Mouse (Mus musculus): ENCODE measurements around the gene Fgb.

DNA sequence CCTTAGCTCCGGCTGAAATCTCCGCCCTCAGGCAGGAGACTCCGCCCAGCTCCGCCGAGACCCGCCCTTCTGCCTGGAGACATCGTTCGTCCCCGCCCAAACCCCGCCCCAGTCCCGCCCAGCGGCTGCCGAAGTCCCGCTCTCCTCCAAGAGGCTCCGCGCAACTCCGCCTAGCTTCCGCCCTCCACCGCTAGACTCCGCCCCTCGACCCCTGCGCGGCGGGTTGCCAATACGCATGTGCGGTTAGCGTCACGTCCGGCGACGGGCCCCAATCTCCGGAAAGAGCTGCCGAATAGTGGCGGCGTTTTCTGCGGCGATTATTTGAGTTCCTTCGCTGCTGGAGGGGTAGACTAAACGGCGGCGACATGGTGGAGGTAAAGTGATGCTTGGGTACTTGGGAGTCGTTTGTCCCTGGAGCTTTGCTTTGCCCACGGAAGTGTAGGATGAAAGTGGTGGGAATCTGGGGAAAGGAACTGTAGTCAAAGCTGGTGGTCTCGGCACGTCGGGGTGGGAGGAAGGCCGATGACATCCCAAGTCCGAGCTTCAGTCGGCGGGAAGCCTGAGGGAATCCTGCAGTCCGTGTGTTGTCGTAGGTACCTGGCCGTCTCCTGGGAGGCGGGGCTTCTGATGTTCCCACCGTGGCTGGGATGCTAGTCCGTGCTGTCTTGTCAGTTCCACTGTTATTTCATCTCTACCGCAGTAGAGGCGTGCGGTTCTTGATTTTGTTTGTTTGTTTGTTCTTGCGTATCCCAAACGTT is 5.8 kb upstream of the Fgb start, which contains the start of gene Plrg1:
- TF ChIP-seq CTCF (IDR thresholded peaks at IDR 0.05; ENCODE audit: low read depth, low read length) (no peak), GATA1 (IDR thresholded peaks at IDR 0.05; ENCODE audit: borderline replicate concordance, low read length) (no peak), TAL1 (conservative IDR thresholded peaks at IDR 0.05; ENCODE audit: low read depth, low read length) (no peak)

All from G1E (cell line).